Mouse (Mus musculus): Measurements from ENCODE around the gene Chn1. TPM values are rescaled to one million over a fixed set of nuclear protein-coding genes. Genes with fewer than 3 reads are reported as not detected.

The Chn1 gene
- polyA plus RNA-seq, 1 experiment from 2014 or later, result 116 TPM

- Histone ChIP-seq H3K36me3 (ENCODE audit: control insufficient read depth, insufficient read depth, low read length) (peaks cover 3% of the 10 kb centered on the region), H3K4me1 (ENCODE audit: control insufficient read depth, insufficient read depth, low read length) (no peaks in the 10 kb centered on the region), H3K4me3 (ENCODE audit: low read depth, low read length) (no peak overlapping the region), H3K9ac (ENCODE audit: low read length) (no peak overlapping the region), H3K27me3 (ENCODE audit: control insufficient read depth, insufficient read depth, low read length) (no peaks in the 10 kb centered on the region), H3K27ac (ENCODE audit: low read depth, low read length) (no peak overlapping the region), H3K9me3 (ENCODE audit: control insufficient read depth, low read length) (no peaks in the 10 kb centered on the region), H3K4me2 (ENCODE audit: low read depth) (no peak overlapping the region)
- WGBS, result 90% methylated on average over 3 of the region's 3 CpGs
- ATAC-seq (ENCODE audit: insufficient read depth, low FRiP score, low TSS enrichment) (no peak), DNase-seq (ENCODE audit: low spot score) (no peak)
Measured at GRCm38 (mm10) chr2:73609724-73610210, 165.4 kb downstream of the Chn1 start.

DNA sequence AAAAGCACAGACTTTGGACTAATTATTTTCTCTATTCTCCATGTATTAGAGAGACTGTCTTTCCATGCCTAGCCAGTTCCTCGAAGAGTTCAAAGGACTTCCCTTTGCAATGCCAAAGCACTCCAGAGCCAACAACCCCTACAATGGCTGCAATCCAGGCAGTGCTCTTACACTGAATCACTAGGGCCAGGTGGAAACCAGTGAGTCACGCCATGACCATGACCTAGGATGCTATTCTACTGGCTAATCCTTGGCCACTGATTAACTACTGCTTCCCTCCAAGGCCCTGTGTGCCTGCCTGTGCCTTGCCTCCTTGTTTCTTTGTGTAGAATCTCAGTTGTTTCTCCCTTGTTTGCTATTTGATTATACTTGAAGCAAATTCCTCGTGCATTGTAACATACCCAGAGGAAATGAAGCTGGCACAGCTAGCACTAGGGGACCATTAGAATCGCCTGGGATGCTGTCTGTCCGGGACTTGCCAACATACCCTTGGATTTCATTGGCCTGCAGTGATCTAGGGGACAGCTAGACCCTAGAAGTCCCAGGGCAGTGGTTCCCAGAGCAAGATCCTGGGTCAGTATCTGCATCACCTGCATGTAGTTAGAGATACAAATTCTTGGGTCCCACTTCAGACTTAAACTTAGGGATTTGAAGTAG lies 166.0 kb downstream of the Chn1 start:
- H3K36me3 ChIP-seq (ENCODE audit: control insufficient read depth, insufficient read depth, low read length), result peaks cover 3% of the 10 kb centered on the region
- no peak for DNase-seq (ENCODE audit: low spot score)
- H3K4me3 ChIP-seq (ENCODE audit: low read depth, low read length), result no peak overlapping the region
- WGBS, result 81% methylated on average over 5 of the region's 5 CpGs
- no peaks in the 10 kb centered on the region for H3K4me1 ChIP-seq (ENCODE audit: control insufficient read depth, insufficient read depth, low read length)
- H3K27ac ChIP-seq (ENCODE audit: low read depth, low read length), result no peak overlapping the region
- no peaks in the 10 kb centered on the region for H3K27me3 ChIP-seq (ENCODE audit: control insufficient read depth, insufficient read depth, low read length)
- H3K9me3 ChIP-seq (ENCODE audit: control insufficient read depth, low read length), result no peaks in the 10 kb centered on the region
- ATAC-seq (ENCODE audit: insufficient read depth, low FRiP score, low TSS enrichment), result no peak
- no peak overlapping the region for H3K9ac ChIP-seq (ENCODE audit: low read length)
- H3K4me2 ChIP-seq (ENCODE audit: low read depth), result no peak overlapping the region

DNA sequence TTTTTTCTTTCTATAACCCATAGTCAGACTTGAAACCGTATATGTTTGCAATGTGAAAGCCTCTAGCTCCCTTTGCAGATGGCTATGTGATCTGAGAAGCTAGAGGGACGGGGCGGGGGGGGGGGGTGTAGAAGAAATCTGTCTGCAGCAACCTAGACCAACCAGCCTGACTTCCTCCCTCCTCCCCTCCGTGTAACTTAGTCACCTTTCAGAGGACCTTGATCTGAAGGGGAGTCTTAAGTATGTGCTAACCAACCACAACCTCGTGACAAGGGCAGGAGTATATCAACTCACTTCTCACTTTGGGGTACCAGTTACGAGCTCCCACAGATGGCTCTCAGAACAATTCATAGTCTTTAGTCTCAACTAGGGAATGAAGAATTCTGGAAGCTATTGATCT lies 166.8 kb downstream of the Chn1 start:
- no peak for DNase-seq (ENCODE audit: low spot score)
- no peak overlapping the region for H3K4me2 ChIP-seq (ENCODE audit: low read depth)
- 80% methylated on average over 6 of the region's 6 CpGs for WGBS

DNA sequence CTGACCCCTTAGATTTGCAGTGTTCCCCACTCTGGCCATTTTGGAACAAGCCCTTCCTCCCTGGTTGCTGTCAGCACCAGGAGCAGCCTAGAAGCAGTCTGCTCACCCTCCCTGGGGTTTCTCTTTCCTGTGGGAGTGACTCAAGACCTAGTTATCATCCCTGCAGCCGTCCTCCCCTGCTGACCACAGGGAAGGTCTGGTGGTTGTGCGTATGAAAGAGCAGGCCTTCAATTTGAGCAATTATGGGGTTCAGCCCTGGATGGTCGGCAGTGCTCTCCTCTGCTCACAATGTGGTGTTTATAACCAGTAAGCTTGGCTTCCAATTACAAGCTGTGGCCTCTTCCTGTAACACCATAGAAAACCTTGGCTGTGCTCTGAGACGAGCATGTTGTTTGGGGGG lies 167.5 kb downstream of the Chn1 start:
- Histone ChIP-seq H3K9ac (ENCODE audit: low read length) (no peak overlapping the region), H3K4me1 (ENCODE audit: control insufficient read depth, insufficient read depth, low read length) (no peaks in the 10 kb centered on the region), H3K27me3 (ENCODE audit: control insufficient read depth, insufficient read depth, low read length) (no peaks in the 10 kb centered on the region), H3K9me3 (ENCODE audit: control insufficient read depth, low read length) (no peaks in the 10 kb centered on the region), H3K4me2 (ENCODE audit: low read depth) (no peak overlapping the region), H3K36me3 (ENCODE audit: control insufficient read depth, insufficient read depth, low read length) (peaks cover 2% of the 10 kb centered on the region; the same call in 1 of the 2 replicates), H3K4me3 (ENCODE audit: low read depth, low read length) (no peak overlapping the region), H3K27ac (ENCODE audit: low read depth, low read length) (no peak overlapping the region)
- no peak for DNase-seq (ENCODE audit: low spot score)
- 25% methylated on average over 4 of the region's 4 CpGs for WGBS
- ATAC-seq (ENCODE audit: insufficient read depth, low FRiP score, low TSS enrichment), result no peak

More for the DNA sequence above, 166.8 kb downstream of the Chn1 start:
- no peak for ATAC-seq (ENCODE audit: insufficient read depth, low FRiP score, low TSS enrichment)
- no peak overlapping the region for H3K9ac ChIP-seq (ENCODE audit: low read length)
- H3K36me3 ChIP-seq (ENCODE audit: control insufficient read depth, insufficient read depth, low read length), result peaks cover 3% of the 10 kb centered on the region
- H3K27me3 ChIP-seq (ENCODE audit: control insufficient read depth, insufficient read depth, low read length), result no peaks in the 10 kb centered on the region
- H3K4me3 ChIP-seq (ENCODE audit: low read depth, low read length), result no peak overlapping the region
- H3K9me3 ChIP-seq (ENCODE audit: control insufficient read depth, low read length), result no peaks in the 10 kb centered on the region
- no peaks in the 10 kb centered on the region for H3K4me1 ChIP-seq (ENCODE audit: control insufficient read depth, insufficient read depth, low read length)
- H3K27ac ChIP-seq (ENCODE audit: low read depth, low read length), result no peak overlapping the region

DNA sequence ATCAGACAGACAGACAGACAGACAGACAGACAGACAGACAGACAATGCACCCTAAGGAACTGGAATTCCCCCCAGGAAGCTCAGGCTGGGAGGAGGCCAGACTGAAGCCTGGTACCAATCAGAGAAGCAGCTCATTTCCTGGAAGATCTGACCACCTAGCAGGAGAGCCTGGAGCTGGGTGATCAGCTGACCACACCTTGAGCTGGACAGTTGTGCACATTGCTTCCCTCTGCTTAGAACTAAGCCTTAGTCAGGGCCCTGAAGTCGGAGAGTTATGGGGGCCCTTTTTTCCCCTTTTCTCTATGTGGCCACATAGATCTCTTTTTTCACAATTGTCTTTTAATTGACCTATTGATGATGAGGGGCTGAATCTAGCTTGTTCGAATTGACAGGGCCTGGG lies 168.0 kb downstream of the Chn1 start:
- Histone ChIP-seq H3K4me1 (ENCODE audit: control insufficient read depth, insufficient read depth, low read length) (no peaks in the 10 kb centered on the region), H3K9me3 (ENCODE audit: control insufficient read depth, low read length) (no peaks in the 10 kb centered on the region), H3K27me3 (ENCODE audit: control insufficient read depth, insufficient read depth, low read length) (no peaks in the 10 kb centered on the region), H3K4me2 (ENCODE audit: low read depth) (no peak overlapping the region), H3K9ac (ENCODE audit: low read length) (no peak overlapping the region), H3K27ac (ENCODE audit: low read depth, low read length) (no peak overlapping the region), H3K4me3 (ENCODE audit: low read depth, low read length) (no peak overlapping the region), H3K36me3 (ENCODE audit: control insufficient read depth, insufficient read depth, low read length) (no peaks in the 10 kb centered on the region)
- DNase-seq (ENCODE audit: low spot score) (no peak), ATAC-seq (ENCODE audit: insufficient read depth, low FRiP score, low TSS enrichment) (no peak)
- 70% methylated on average over 2 of the region's 2 CpGs for WGBS

DNA sequence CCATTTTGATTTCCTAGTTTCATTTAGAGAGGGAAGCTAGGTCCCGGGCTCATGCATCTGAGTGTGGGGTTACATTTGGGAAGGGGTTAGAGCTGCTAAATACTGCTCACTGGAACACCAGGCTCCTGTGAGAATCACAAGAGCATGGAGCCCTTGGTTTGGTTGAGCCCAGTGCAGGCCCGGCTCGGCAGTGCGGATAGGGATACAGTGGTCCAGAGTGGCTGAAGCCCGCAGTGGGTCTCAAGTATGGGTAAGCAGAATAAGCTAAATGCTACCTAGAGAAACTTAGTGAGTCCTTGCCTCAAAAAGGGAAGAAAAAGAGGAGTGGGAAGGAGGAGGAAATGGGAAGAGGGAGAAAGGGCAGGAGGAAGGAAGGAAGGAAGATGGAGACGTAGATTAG lies 168.5 kb downstream of the Chn1 start:
- DNase-seq (ENCODE audit: low spot score), result no peak
- 92% methylated on average over 6 of the region's 6 CpGs for WGBS

GRCm38 (mm10) chr2:73605077-73605476 lies 170.1 kb downstream of the Chn1 start:
- 71% methylated on average over 8 of the region's 8 CpGs for WGBS
- Histone ChIP-seq H3K4me2 (ENCODE audit: low read depth) (no peak overlapping the region), H3K9me3 (ENCODE audit: control insufficient read depth, low read length) (no peaks in the 10 kb centered on the region), H3K36me3 (ENCODE audit: control insufficient read depth, insufficient read depth, low read length) (no peaks in the 10 kb centered on the region), H3K27me3 (ENCODE audit: control insufficient read depth, insufficient read depth, low read length) (no peaks in the 10 kb centered on the region), H3K4me1 (ENCODE audit: control insufficient read depth, insufficient read depth, low read length) (no peaks in the 10 kb centered on the region), H3K9ac (ENCODE audit: low read length) (no peak overlapping the region), H3K4me3 (ENCODE audit: low read depth, low read length) (no peak overlapping the region), H3K27ac (ENCODE audit: low read depth, low read length) (no peak overlapping the region)
- DNase-seq (ENCODE audit: low spot score), result no peak
- ATAC-seq (ENCODE audit: insufficient read depth, low FRiP score, low TSS enrichment), result no peak

More for the DNA sequence above, 168.5 kb downstream of the Chn1 start:
- ATAC-seq (ENCODE audit: insufficient read depth, low FRiP score, low TSS enrichment), result no peak
- no peaks in the 10 kb centered on the region for H3K27me3 ChIP-seq (ENCODE audit: control insufficient read depth, insufficient read depth, low read length)
- no peak overlapping the region for H3K4me3 ChIP-seq (ENCODE audit: low read depth, low read length)
- no peak overlapping the region for H3K4me2 ChIP-seq (ENCODE audit: low read depth)
- no peak overlapping the region for H3K27ac ChIP-seq (ENCODE audit: low read depth, low read length)
- no peaks in the 10 kb centered on the region for H3K9me3 ChIP-seq (ENCODE audit: control insufficient read depth, low read length)
- no peaks in the 10 kb centered on the region for H3K4me1 ChIP-seq (ENCODE audit: control insufficient read depth, insufficient read depth, low read length)
- no peaks in the 10 kb centered on the region for H3K36me3 ChIP-seq (ENCODE audit: control insufficient read depth, insufficient read depth, low read length)
- no peak overlapping the region for H3K9ac ChIP-seq (ENCODE audit: low read length)

DNA sequence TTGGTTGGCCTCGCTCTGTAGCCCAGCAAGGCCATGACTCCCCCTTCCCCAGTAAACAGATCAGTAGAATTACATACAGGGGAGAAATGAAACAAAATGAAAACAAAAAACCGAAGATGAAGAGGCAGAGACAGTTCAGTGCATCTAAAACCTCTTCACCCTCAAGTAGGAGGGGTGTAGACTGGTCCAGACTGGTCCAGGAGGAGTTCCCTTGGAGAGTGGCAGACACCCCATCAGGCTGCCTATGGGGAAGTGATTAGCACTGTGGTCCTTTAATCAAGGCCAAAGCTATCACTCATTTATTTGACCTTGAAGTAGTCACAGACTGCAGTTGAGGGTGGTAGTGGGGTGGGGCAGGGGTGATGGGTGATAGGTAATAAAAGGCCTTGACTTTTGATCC lies 170.6 kb downstream of the Chn1 start:
- Histone ChIP-seq H3K36me3 (ENCODE audit: control insufficient read depth, insufficient read depth, low read length) (no peaks in the 10 kb centered on the region), H3K9me3 (ENCODE audit: control insufficient read depth, low read length) (no peaks in the 10 kb centered on the region), H3K4me3 (ENCODE audit: low read depth, low read length) (no peak overlapping the region), H3K4me1 (ENCODE audit: control insufficient read depth, insufficient read depth, low read length) (no peaks in the 10 kb centered on the region), H3K9ac (ENCODE audit: low read length) (no peak overlapping the region), H3K27ac (ENCODE audit: low read depth, low read length) (no peak overlapping the region), H3K27me3 (ENCODE audit: control insufficient read depth, insufficient read depth, low read length) (no peaks in the 10 kb centered on the region), H3K4me2 (ENCODE audit: low read depth) (no peak overlapping the region)
- DNase-seq (ENCODE audit: low spot score) (no peak), ATAC-seq (ENCODE audit: insufficient read depth, low FRiP score, low TSS enrichment) (no peak)
- 82% methylated on average over 2 of the region's 2 CpGs for WGBS

- 17% methylated on average over 2 of the region's 2 CpGs for WGBS
- no peak overlapping the region for H3K4me3 ChIP-seq (ENCODE audit: low read depth, low read length)
- H3K27ac ChIP-seq (ENCODE audit: low read depth, low read length), result no peak overlapping the region
- H3K27me3 ChIP-seq (ENCODE audit: control insufficient read depth, insufficient read depth, low read length), result no peaks in the 10 kb centered on the region
- no peak overlapping the region for H3K4me2 ChIP-seq (ENCODE audit: low read depth)
- H3K36me3 ChIP-seq (ENCODE audit: control insufficient read depth, insufficient read depth, low read length), result no peaks in the 10 kb centered on the region
- no peak overlapping the region for H3K9ac ChIP-seq (ENCODE audit: low read length)
- H3K4me1 ChIP-seq (ENCODE audit: control insufficient read depth, insufficient read depth, low read length), result no peaks in the 10 kb centered on the region
- DNase-seq (ENCODE audit: low spot score), result no peak
- H3K9me3 ChIP-seq (ENCODE audit: control insufficient read depth, low read length), result no peaks in the 10 kb centered on the region
- no peak for ATAC-seq (ENCODE audit: insufficient read depth, low FRiP score, low TSS enrichment)
Measured at GRCm38 (mm10) chr2:73600650-73601049, 174.5 kb downstream of the Chn1 start.

All from neural tube, embryonic 11.5 days (tissue).